Comparison of ENCODE assay signal across 11 mouse cellular contexts in genomic region chr10:100066374-100066773, GRCm38 (mm10). TPM values are rescaled to one million over a fixed set of nuclear protein-coding genes. Genes with fewer than 3 reads are reported as not detected.
DNase-seq lines count a peak whose midpoint lies in the region; ATAC-seq and TF ChIP-seq lines count a peak whose summit lies in the region.
"Had no signal": no experiment of that assay in that cellular context is flagged by ENCODE, and none has a peak within 500 bp of the region (broad histone marks: within the 10 kb centered on the region; RNA-seq: fewer than 3 reads in every experiment).

No protein-coding gene starts in this region.

- H3K9me3 ChIP-seq in limb, embryonic 13.5 days = no peaks in the 10 kb centered on the region
- no peaks in the 10 kb centered on the region for H3K9me3 ChIP-seq in limb, embryonic 10.5 days (replicated peaks)
- H3K9me3 ChIP-seq in hindbrain, embryonic 10.5 days = no peaks in the 10 kb centered on the region
- H3K9me3 ChIP-seq: embryonic facial prominence, embryonic 15.5 days; liver, embryonic 12.5 days; stomach, embryonic 15.5 days had no signal

- no peak overlapping the region for H3K9ac ChIP-seq in limb, embryonic 13.5 days
- H3K9ac ChIP-seq: embryonic facial prominence, embryonic 15.5 days; liver, embryonic 12.5 days; stomach, embryonic 15.5 days had no signal

- H3K79me2 ChIP-seq in myocyte (ENCODE audit: control insufficient read depth, insufficient read depth) = no peaks in the 10 kb centered on the region

- WGBS in limb, embryonic 13.5 days = 61% methylated on average over 7 of the region's 7 CpGs
- 79% methylated on average over 7 of the region's 7 CpGs for WGBS in limb, embryonic 10.5 days
- WGBS in hindbrain, embryonic 10.5 days = 36% methylated on average over 7 of the region's 7 CpGs

- H3ac ChIP-seq in myocyte (ENCODE audit: control insufficient read depth, insufficient read length) = no peak overlapping the region

- no peaks in the 10 kb centered on the region for H3K27me3 ChIP-seq in limb, embryonic 13.5 days
- H3K27me3 ChIP-seq in limb, embryonic 10.5 days (ENCODE audit: low read depth, poor library complexity, severe bottlenecking) = no peaks in the 10 kb centered on the region
- H3K27me3 ChIP-seq in hindbrain, embryonic 10.5 days (ENCODE audit: insufficient read depth, poor library complexity, severe bottlenecking) = no peaks in the 10 kb centered on the region
- H3K27me3 ChIP-seq in myocyte (ENCODE audit: control insufficient read depth, insufficient read depth, insufficient read length) = no peaks in the 10 kb centered on the region
- H3K27me3 ChIP-seq: embryonic facial prominence, embryonic 15.5 days; liver, embryonic 12.5 days; stomach, embryonic 15.5 days had no signal

- H3K4me1 ChIP-seq in limb, embryonic 13.5 days = peaks cover 18% of the 10 kb centered on the region
- H3K4me1 ChIP-seq in limb, embryonic 10.5 days = peaks cover 10% of the 10 kb centered on the region; the same call in 1 of the 2 replicates
- peaks cover 15% of the 10 kb centered on the region for H3K4me1 ChIP-seq in hindbrain, embryonic 10.5 days (replicated peaks)
- H3K4me1 ChIP-seq: liver, embryonic 12.5 days had no signal

- peak overlapping the region; percentile 30 for H3K4me2 ChIP-seq in limb, embryonic 13.5 days (replicated peaks)
- peak overlapping the region; percentile 59 for H3K4me2 ChIP-seq in myocyte (ENCODE audit: low read depth)
- H3K4me2 ChIP-seq: embryonic facial prominence, embryonic 15.5 days; heart, embryonic 11.5 days; liver, embryonic 12.5 days; stomach, embryonic 15.5 days had no signal

- DNase-seq in limb, embryonic 10.5 days (ENCODE audit: low spot score) = no peak
- peak; percentile 50 for DNase-seq in R1 (ENCODE audit: low read depth, low spot score)
- no peak for DNase-seq in hindbrain, embryonic 10.5 days (ENCODE audit: low spot score)
- DNase-seq in layer of hippocampus, postnatal 25 days (ENCODE audit: extremely low spot score in 1 of 2, low spot score in 1 of 2) = no peak
- no peak for DNase-seq in adrenal gland, postnatal 25 days

- no peak for ATAC-seq in limb, embryonic 13.5 days (ENCODE audit: low FRiP score, low read depth)
- ATAC-seq: liver, embryonic 12.5 days had no signal

- 0 out of 2 replicates have a peak overlapping the region, but pooled peaks have one; percentile 33 for H3K27ac ChIP-seq in limb, embryonic 13.5 days
- H3K27ac ChIP-seq in limb, embryonic 10.5 days = no peak overlapping the region
- H3K27ac ChIP-seq in hindbrain, embryonic 10.5 days = peak overlapping the region; percentile 59; the same call in 1 of the 2 replicates
- H3K27ac ChIP-seq: embryonic facial prominence, embryonic 15.5 days; liver, embryonic 12.5 days; stomach, embryonic 15.5 days had no signal

- no peak overlapping the region for H3K4me3 ChIP-seq in limb, embryonic 13.5 days
- H3K4me3 ChIP-seq in limb, embryonic 10.5 days = no peak overlapping the region
- peak overlapping the region; percentile 16; the same call in 1 of the 2 replicates for H3K4me3 ChIP-seq in hindbrain, embryonic 10.5 days
- no peak overlapping the region for H3K4me3 ChIP-seq in myocyte
- H3K4me3 ChIP-seq: embryonic facial prominence, embryonic 15.5 days; liver, embryonic 12.5 days; stomach, embryonic 15.5 days had no signal

- no peaks in the 10 kb centered on the region for H3K36me3 ChIP-seq in limb, embryonic 13.5 days
- H3K36me3 ChIP-seq in limb, embryonic 10.5 days = no peaks in the 10 kb centered on the region
- no peaks in the 10 kb centered on the region for H3K36me3 ChIP-seq in hindbrain, embryonic 10.5 days
- H3K36me3 ChIP-seq in myocyte (ENCODE audit: control insufficient read depth, insufficient read depth) = no peaks in the 10 kb centered on the region
- H3K36me3 ChIP-seq: embryonic facial prominence, embryonic 15.5 days; liver, embryonic 12.5 days; stomach, embryonic 15.5 days had no signal

- TF ChIP-seq POLR2A in myocyte (IDR thresholded peaks at IDR 0.05; ENCODE audit: insufficient read length, low read depth) = no peak

TF ChIP-seq in myocyte, 11 proteins besides CTCF, POLR2A, EP300 and RAD21:
- TF ChIP-seq REST (IDR thresholded peaks at IDR 0.05; ENCODE audit: insufficient read depth, insufficient read length) = no peak
- TF ChIP-seq SRF (IDR thresholded peaks at IDR 0.05; ENCODE audit: control insufficient read depth, insufficient read length, low read depth) = no peak
- no peak for TF ChIP-seq TCF3 (IDR thresholded peaks at IDR 0.05; ENCODE audit: insufficient read length, low read depth)
- TF ChIP-seq CEBPB (IDR thresholded peaks at IDR 0.05; ENCODE audit: insufficient read depth, poor library complexity, severe bottlenecking) = no peak

RNA-seq across cellular contexts. Expression of gene Kitl, which starts 50.9 kb away (rescaled TPM):
- 14.4 and 15.9 TPM in 2 replicates for polyA plus RNA-seq in limb, embryonic 13.5 days (2015; fragmentation: Nextera tagmentation; extraction: Ambion mirVana)
- 7.0 and 9.0 TPM in 2 replicates for polyA plus RNA-seq in limb, embryonic 10.5 days (2016; fragmentation: Nextera tagmentation; extraction: Ambion mirVana)
- 12.1 and 15.1 TPM in 2 replicates for polyA plus RNA-seq in hindbrain, embryonic 10.5 days (2016; fragmentation: Nextera tagmentation; extraction: Ambion mirVana)
- polyA plus RNA-seq in myocyte (2012; fragmentation: generic; extraction: Trizol) = 1.6 TPM
- 10 to 100 TPM; 28.0 to 32.4 TPM for total RNA-seq in layer of hippocampus, postnatal 25 days (2021)
- total RNA-seq in adrenal gland, postnatal 25 days (2021) = 27.7 and 32.1 TPM in 2 replicates
